Comparison of ENCODE assay signal across 12 mouse cellular contexts in the genomic region with DNA sequence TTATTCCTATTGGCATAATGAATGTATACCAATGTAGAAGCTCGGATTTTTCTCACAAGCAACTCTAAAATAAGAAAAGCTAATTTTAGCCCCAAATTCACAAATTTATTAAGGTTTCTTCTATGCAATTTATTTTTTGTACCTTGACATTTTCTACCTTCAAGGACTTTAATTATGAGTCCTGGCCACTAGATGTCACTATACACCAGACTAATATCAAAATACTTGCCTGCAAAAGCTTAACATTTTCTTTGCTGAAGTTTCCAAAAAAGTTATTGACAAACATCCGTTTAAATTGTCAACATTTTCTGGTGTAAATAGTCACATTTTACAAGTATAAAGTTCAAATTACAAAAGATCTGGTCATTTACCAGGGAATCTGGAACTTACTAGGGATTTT.
A peak's percentile ranks its signal among the peaks of the same experiment; 100 is the strongest.
DNase-seq lines count a peak whose midpoint lies in the region; ATAC-seq and TF ChIP-seq lines count a peak whose summit lies in the region.
"Had no signal": no experiment of that assay in that cellular context is flagged by ENCODE, and none has a peak within 500 bp of the region (broad histone marks: within the 10 kb centered on the region; RNA-seq: fewer than 3 reads in every experiment).

No protein-coding gene starts in this region.

- no peak for ATAC-seq in hindbrain, postnatal 0 days
- ATAC-seq in hindbrain, embryonic 13.5 days (ENCODE audit: low FRiP score) = no peak
- no peak for ATAC-seq in midbrain, embryonic 14.5 days (ENCODE audit: low FRiP score, low TSS enrichment)

- TF ChIP-seq POLR2A in brain, embryonic 14.5 days (IDR thresholded peaks at IDR 0.05; ENCODE audit: borderline replicate concordance, extremely low read depth, insufficient read depth, insufficient read length, poor library complexity, severe bottlenecking) = no peak

- TF ChIP-seq CTCF in hindbrain, postnatal 0 days (IDR thresholded peaks at IDR 0.05; ENCODE audit: low read depth) = peak; percentile 48
- TF ChIP-seq CTCF in brain, embryonic 14.5 days (IDR thresholded peaks at IDR 0.05; ENCODE audit: borderline replicate concordance, extremely low read depth, insufficient read depth, insufficient read length) = no peak

- no peak overlapping the region for H3K9ac ChIP-seq in hindbrain, postnatal 0 days (replicated peaks; ENCODE audit: low read length)
- H3K9ac ChIP-seq in hindbrain, embryonic 13.5 days = no peak overlapping the region
- H3K9ac ChIP-seq in midbrain, embryonic 14.5 days (replicated peaks; ENCODE audit: low read length) = no peak overlapping the region

- DNase-seq in hindbrain, postnatal 0 days (ENCODE audit: low spot score) = peak; percentile 61
- peak; percentile 78 for DNase-seq in midbrain, embryonic 14.5 days
- DNase-seq in midbrain, embryonic 10.5 days (ENCODE audit: low spot score) = no peak
- DNase-seq in brain, embryonic 14.5 days (ENCODE audit: low read depth) = peak; percentile 58
- peak; percentile 29 for DNase-seq in splenic B cell, adult 2 months (ENCODE audit: low read depth, low spot score)
- no peak for DNase-seq in right cerebral cortex, postnatal 14 days
- DNase-seq in urinary bladder, postnatal 10 days (ENCODE audit: low spot score) = no peak
- DNase-seq: cerebellum, adult 9-11 months; thymus, adult 18-20 months had no signal

- no peaks in the 10 kb centered on the region for H3K9me3 ChIP-seq in hindbrain, postnatal 0 days (ENCODE audit: low read length)
- no peaks in the 10 kb centered on the region for H3K9me3 ChIP-seq in hindbrain, embryonic 13.5 days
- no peaks in the 10 kb centered on the region for H3K9me3 ChIP-seq in midbrain, embryonic 14.5 days (ENCODE audit: control insufficient read depth, low read length)
- H3K9me3 ChIP-seq in midbrain, embryonic 10.5 days (replicated peaks) = no peaks in the 10 kb centered on the region
- H3K9me3 ChIP-seq: forebrain, embryonic 10.5 days had no signal

- H3K4me3 ChIP-seq in hindbrain, postnatal 0 days (ENCODE audit: low read length) = no peak overlapping the region
- H3K4me3 ChIP-seq in hindbrain, embryonic 13.5 days = no peak overlapping the region
- H3K4me3 ChIP-seq in midbrain, embryonic 14.5 days (replicated peaks; ENCODE audit: low read depth, low read length) = no peak overlapping the region
- H3K4me3 ChIP-seq in midbrain, embryonic 10.5 days = no peak overlapping the region
- H3K4me3 ChIP-seq: forebrain, embryonic 10.5 days; myocyte had no signal

- no peak overlapping the region for H3K27ac ChIP-seq in hindbrain, postnatal 0 days
- H3K27ac ChIP-seq in hindbrain, embryonic 13.5 days = no peak overlapping the region
- no peak overlapping the region for H3K27ac ChIP-seq in midbrain, embryonic 14.5 days (replicated peaks; ENCODE audit: low read depth, low read length)
- H3K27ac ChIP-seq in midbrain, embryonic 10.5 days (replicated peaks) = no peak overlapping the region
- H3K27ac ChIP-seq: forebrain, embryonic 10.5 days had no signal

- H3K27me3 ChIP-seq in hindbrain, postnatal 0 days (ENCODE audit: insufficient read depth, low read length) = no peaks in the 10 kb centered on the region
- H3K27me3 ChIP-seq in hindbrain, embryonic 13.5 days = no peaks in the 10 kb centered on the region
- no peaks in the 10 kb centered on the region for H3K27me3 ChIP-seq in midbrain, embryonic 14.5 days (ENCODE audit: control insufficient read depth, insufficient read depth, low read length)
- H3K27me3 ChIP-seq in midbrain, embryonic 10.5 days (ENCODE audit: low read depth, poor library complexity, severe bottlenecking) = no peaks in the 10 kb centered on the region
- H3K27me3 ChIP-seq in splenic B cell, adult 2 months (ENCODE audit: control insufficient read depth, insufficient read depth, low read length, poor library complexity, severe bottlenecking) = no peaks in the 10 kb centered on the region

- no peaks in the 10 kb centered on the region for H3K4me1 ChIP-seq in hindbrain, postnatal 0 days (ENCODE audit: insufficient read depth, low read length)
- H3K4me1 ChIP-seq in hindbrain, embryonic 13.5 days (replicated peaks) = no peaks in the 10 kb centered on the region
- H3K4me1 ChIP-seq in midbrain, embryonic 14.5 days (ENCODE audit: control insufficient read depth, insufficient read depth, low read length) = no peaks in the 10 kb centered on the region
- H3K4me1 ChIP-seq in midbrain, embryonic 10.5 days = no peaks in the 10 kb centered on the region
- H3K4me1 ChIP-seq: forebrain, embryonic 10.5 days had no signal

- WGBS in hindbrain, postnatal 0 days = 11% methylated on average over 2 of the region's 2 CpGs
- WGBS in hindbrain, embryonic 13.5 days = 4% methylated on average over 2 of the region's 2 CpGs
- 12% methylated on average over 2 of the region's 2 CpGs for WGBS in midbrain, embryonic 14.5 days
- WGBS in midbrain, embryonic 10.5 days = 15% methylated on average over 2 of the region's 2 CpGs

- no peak overlapping the region for H3K4me2 ChIP-seq in hindbrain, postnatal 0 days (ENCODE audit: low read depth, low read length)
- H3K4me2 ChIP-seq in hindbrain, embryonic 13.5 days = no peak overlapping the region
- H3K4me2 ChIP-seq in midbrain, embryonic 14.5 days (ENCODE audit: low read length) = no peak overlapping the region

- no peaks in the 10 kb centered on the region for H3K36me3 ChIP-seq in hindbrain, postnatal 0 days (ENCODE audit: insufficient read depth, low read length)
- no peaks in the 10 kb centered on the region for H3K36me3 ChIP-seq in hindbrain, embryonic 13.5 days
- H3K36me3 ChIP-seq in midbrain, embryonic 14.5 days (ENCODE audit: control insufficient read depth, insufficient read depth, low read length) = no peaks in the 10 kb centered on the region
- H3K36me3 ChIP-seq in midbrain, embryonic 10.5 days = no peaks in the 10 kb centered on the region
- H3K36me3 ChIP-seq in splenic B cell, adult 2 months (ENCODE audit: control insufficient read depth, insufficient read depth, low read length, poor library complexity, severe bottlenecking) = no peaks in the 10 kb centered on the region
- H3K36me3 ChIP-seq: forebrain, embryonic 10.5 days had no signal

Comparison
In these comparisons a context has a peak if more than half of its experiments do, and no peak if none do; other contexts are left out.
1. DNase-seq: peak in hindbrain, postnatal 0 days (single experiment), midbrain, embryonic 14.5 days (single experiment), brain, embryonic 14.5 days (single experiment) and splenic B cell, adult 2 months (single experiment); none in midbrain, embryonic 10.5 days (single experiment), right cerebral cortex, postnatal 14 days (single experiment) and urinary bladder, postnatal 10 days (single experiment).